ENCODE assay signal across 8 mouse cellular contexts in genomic region chr11:58307411-58308080, GRCm38 (mm10). TPM values are rescaled to one million over a fixed set of nuclear protein-coding genes. Genes with fewer than 3 reads are reported as not detected.
A peak's percentile ranks its signal among the peaks of the same experiment; 100 is the strongest.
DNase-seq lines count a peak whose midpoint lies in the region; ATAC-seq and TF ChIP-seq lines count a peak whose summit lies in the region.

No protein-coding gene starts in this region.

- peak overlapping the region; percentile 17 for H3ac ChIP-seq in myocyte (ENCODE audit: control insufficient read depth, insufficient read length)

- peak; percentile 36 for TF ChIP-seq POLR2A in myocyte (IDR thresholded peaks at IDR 0.05; ENCODE audit: insufficient read length, low read depth)

- peaks cover 35% of the 10 kb centered on the region for H3K36me3 ChIP-seq in liver, embryonic 12.5 days
- H3K36me3 ChIP-seq in myocyte (ENCODE audit: control insufficient read depth, insufficient read depth): no peaks in the 10 kb centered on the region
- no peaks in the 10 kb centered on the region for H3K36me3 ChIP-seq in stomach, embryonic 16.5 days (ENCODE audit: control insufficient read depth, insufficient read depth, low read length)

- WGBS in liver, embryonic 12.5 days (ENCODE audit: insufficient replicate concordance): 1% methylated on average over 42 of the region's 42 CpGs
- under 1% methylated on average over 42 of the region's 42 CpGs for WGBS in stomach, embryonic 16.5 days

- no peaks in the 10 kb centered on the region for H3K9me3 ChIP-seq in liver, embryonic 12.5 days (replicated peaks)
- no peaks in the 10 kb centered on the region for H3K9me3 ChIP-seq in stomach, embryonic 16.5 days (replicated peaks; ENCODE audit: control insufficient read depth, low read length)

- peak overlapping the region; percentile 74 for H3K4me3 ChIP-seq in liver, embryonic 12.5 days
- peak overlapping the region; percentile 57 for H3K4me3 ChIP-seq in myocyte
- H3K4me3 ChIP-seq in stomach, embryonic 16.5 days (replicated peaks; ENCODE audit: low read length): peak overlapping the region; percentile 62

- H3K79me2 ChIP-seq in myocyte (ENCODE audit: control insufficient read depth, insufficient read depth): no peaks in the 10 kb centered on the region

- H3K27ac ChIP-seq in liver, embryonic 12.5 days: peak overlapping the region; percentile 86
- peak overlapping the region; percentile 90 for H3K27ac ChIP-seq in stomach, embryonic 16.5 days (ENCODE audit: low read length)

- peak overlapping the region; percentile 98 for H3K4me2 ChIP-seq in liver, embryonic 12.5 days
- peak overlapping the region; percentile 89 for H3K4me2 ChIP-seq in myocyte (ENCODE audit: low read depth)
- peak overlapping the region; percentile 97 for H3K4me2 ChIP-seq in stomach, embryonic 16.5 days (ENCODE audit: low read depth, low read length)

- peak; percentile 81 to 83 for DNase-seq in urinary bladder, adult 18-20 months (ENCODE audit: low spot score in 2 of 2)
- no peak for DNase-seq in urinary bladder, postnatal 10 days (ENCODE audit: low spot score)
- DNase-seq in embryo, embryonic 11 days: peak; percentile 75
- peak; percentile 59 to 62 for DNase-seq in heart, adult 18-20 months
- peak; percentile 75 for DNase-seq in kidney, adult 11 months

- H3K27me3 ChIP-seq in liver, embryonic 12.5 days (replicated peaks): no peaks in the 10 kb centered on the region
- H3K27me3 ChIP-seq in myocyte (ENCODE audit: control insufficient read depth, insufficient read depth, insufficient read length): no peaks in the 10 kb centered on the region
- H3K27me3 ChIP-seq in stomach, embryonic 16.5 days (ENCODE audit: control insufficient read depth, insufficient read depth, low read length): no peaks in the 10 kb centered on the region

- peak overlapping the region; percentile 90 for H3K9ac ChIP-seq in liver, embryonic 12.5 days
- H3K9ac ChIP-seq in stomach, embryonic 16.5 days (ENCODE audit: low read length): peak overlapping the region; percentile 82

- ATAC-seq in liver, embryonic 12.5 days: peak; percentile 80
- ATAC-seq in stomach, embryonic 16.5 days (ENCODE audit: insufficient read depth, low FRiP score): peak; percentile 85

- H3K4me1 ChIP-seq in liver, embryonic 12.5 days: peaks cover 32% of the 10 kb centered on the region
- H3K4me1 ChIP-seq in stomach, embryonic 16.5 days (ENCODE audit: control insufficient read depth, insufficient read depth, low read length): peaks cover 8% of the 10 kb centered on the region

TF ChIP-seq in myocyte, 11 proteins besides CTCF, POLR2A, EP300 and RAD21:
- TF ChIP-seq POLR2AphosphoS2 (IDR thresholded peaks at IDR 0.05; ENCODE audit: insufficient read length, low read depth): no peak
- peak in 1 of 3 experiments; percentile 26 for TF ChIP-seq MYOG (IDR thresholded peaks at IDR 0.05; ENCODE audit: control insufficient read depth in 1 of 3, insufficient read depth in 1 of 3, insufficient read length in 2 of 3, low read depth in 2 of 3)
- TF ChIP-seq E2F4 (IDR thresholded peaks at IDR 0.05; ENCODE audit: insufficient read depth): no peak
- no peak for TF ChIP-seq TCF3 (IDR thresholded peaks at IDR 0.05; ENCODE audit: insufficient read length, low read depth)
- TF ChIP-seq MYOD1 (IDR thresholded peaks at IDR 0.05; ENCODE audit: control insufficient read depth in 1 of 3, insufficient read length in 2 of 3, low read depth in 2 of 3): peak in 1 of 3 experiments; percentile 48
- TF ChIP-seq CEBPB (IDR thresholded peaks at IDR 0.05; ENCODE audit: insufficient read depth, poor library complexity, severe bottlenecking): no peak
TF ChIP-seq in myocyte: peak in this region for 2.

RNA-seq across cellular contexts. Expression of gene Zfp692, which starts 0.7 kb away (rescaled TPM):
- 1 to 10 TPM; 2.5 to 4.4 TPM for total RNA-seq in heart, adult 18-20 months (2021)
- 18.2 and 18.5 TPM in 2 replicates for polyA plus RNA-seq in liver, embryonic 12.5 days (2016; fragmentation: Nextera tagmentation; extraction: Ambion mirVana)
- 6.0 TPM for polyA plus RNA-seq in myocyte (2012; fragmentation: generic; extraction: Trizol)
- 28.8 and 29.9 TPM in 2 replicates for polyA plus RNA-seq in stomach, embryonic 16.5 days (2015; fragmentation: Nextera tagmentation; extraction: Ambion mirVana)

RNA-seq across cellular contexts. Expression of gene Zfp672, which starts 22.6 kb away (rescaled TPM):
- total RNA-seq in heart, adult 18-20 months (2021): 10 to 100 TPM; 35.2 to 42.4 TPM
- polyA plus RNA-seq in liver, embryonic 12.5 days (2016; fragmentation: Nextera tagmentation; extraction: Ambion mirVana): 50.1 and 50.4 TPM in 2 replicates
- 15.7 TPM for polyA plus RNA-seq in myocyte (2012; fragmentation: generic; extraction: Trizol)
- polyA plus RNA-seq in stomach, embryonic 16.5 days (2015; fragmentation: Nextera tagmentation; extraction: Ambion mirVana): 44.8 and 52.1 TPM in 2 replicates

RNA-seq across cellular contexts. Expression of gene Sh3bp5l, which starts 23.0 kb away (rescaled TPM):
- 10 to 100 TPM; 27.7 to 30.0 TPM for total RNA-seq in heart, adult 18-20 months (2021)
- 19.8 and 19.9 TPM in 2 replicates for polyA plus RNA-seq in liver, embryonic 12.5 days (2016; fragmentation: Nextera tagmentation; extraction: Ambion mirVana)
- 38.1 TPM for polyA plus RNA-seq in myocyte (2012; fragmentation: generic; extraction: Trizol)
- 29.8 and 37.1 TPM in 2 replicates for polyA plus RNA-seq in stomach, embryonic 16.5 days (2015; fragmentation: Nextera tagmentation; extraction: Ambion mirVana)

RNA-seq across cellular contexts. Expression of gene 4930438A08Rik, which starts 32.9 kb away (rescaled TPM):
- not detected for total RNA-seq in heart, adult 18-20 months (2021)
- polyA plus RNA-seq in liver, embryonic 12.5 days (2016; fragmentation: Nextera tagmentation; extraction: Ambion mirVana): 0.14 and 0.43 TPM in 2 replicates
- polyA plus RNA-seq in myocyte (2012; fragmentation: generic; extraction: Trizol): 0.67 TPM
- 0.17 and 0.26 TPM in 2 replicates for polyA plus RNA-seq in stomach, embryonic 16.5 days (2015; fragmentation: Nextera tagmentation; extraction: Ambion mirVana)
